Comparison of ENCODE assay signal across 15 mouse cellular contexts in the genomic region with DNA sequence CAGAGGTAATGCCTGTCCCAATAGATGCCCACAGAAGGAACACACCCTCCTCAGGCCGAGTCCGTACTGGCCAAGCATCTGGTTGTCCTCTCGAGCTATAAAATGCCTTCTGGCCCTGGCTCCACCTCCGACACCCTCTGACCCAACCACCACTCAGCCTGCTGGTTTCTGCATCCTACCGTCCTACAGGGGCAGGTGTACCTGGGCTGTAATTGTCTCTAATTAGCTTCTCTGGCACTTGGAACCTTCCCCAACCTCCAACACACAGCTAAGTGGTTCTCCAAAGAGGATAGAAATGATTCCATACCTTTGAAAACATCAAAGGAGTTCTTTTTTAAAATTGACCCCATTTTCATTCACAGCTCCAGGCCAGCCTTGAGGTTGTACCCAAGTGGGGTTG.
"Had no signal": no experiment of that assay in that cellular context is flagged by ENCODE, and none has a peak within 500 bp of the region (broad histone marks: within the 10 kb centered on the region; RNA-seq: fewer than 3 reads in every experiment).

No protein-coding gene starts in this region.

- H3K4me3 ChIP-seq: lung, embryonic 15.5 days; megakaryocyte, embryonic 14.5 days; midbrain, embryonic 13.5 days; midbrain, embryonic 15.5 days; neural tube, embryonic 12.5 days; stomach, embryonic 15.5 days had no signal

- DNase-seq: lung, adult 2 months; lung, postnatal 14 days; lung, postnatal 36 days; right cerebral cortex, postnatal 14 days; thymus, adult 2 months; thymus, postnatal 25 days; thymus, postnatal 4 days had no signal

- H3K27ac ChIP-seq: lung, embryonic 15.5 days; macrophage; midbrain, embryonic 13.5 days; midbrain, embryonic 15.5 days; neural tube, embryonic 12.5 days; stomach, embryonic 15.5 days; stomach, postnatal 0 days had no signal

- H3K9me3 ChIP-seq: lung, embryonic 15.5 days; midbrain, embryonic 13.5 days; midbrain, embryonic 15.5 days; neural tube, embryonic 12.5 days; stomach, embryonic 15.5 days had no signal

- H3K27me3 ChIP-seq: megakaryocyte, embryonic 14.5 days; midbrain, embryonic 15.5 days; neural tube, embryonic 12.5 days; stomach, embryonic 15.5 days had no signal

- H3K4me1 ChIP-seq: lung, embryonic 15.5 days; megakaryocyte, embryonic 14.5 days; neural tube, embryonic 12.5 days; stomach, embryonic 15.5 days had no signal

- H3K36me3 ChIP-seq: lung, embryonic 15.5 days; midbrain, embryonic 13.5 days; midbrain, embryonic 15.5 days; neural tube, embryonic 12.5 days; stomach, embryonic 15.5 days had no signal
